Mouse (Mus musculus) T-cell, adult 66 days (primary cell): Measurements from ENCODE around the gene 9130019O22Rik. TPM values are rescaled to one million over a fixed set of nuclear protein-coding genes. Genes with fewer than 3 reads are reported as not detected.

Experiments
- total RNA-seq, 2 experiments: library from RNA; stranded (reverse); gene quantifications; 3 replicates in 1 of 2; 4 replicates in 1 of 2; pipeline ENCODE4 v1.2.4; 2023

9130019O22Rik gene
- 1 to 10 TPM; 4.8 to 5.4 TPM for total RNA-seq

DNA sequence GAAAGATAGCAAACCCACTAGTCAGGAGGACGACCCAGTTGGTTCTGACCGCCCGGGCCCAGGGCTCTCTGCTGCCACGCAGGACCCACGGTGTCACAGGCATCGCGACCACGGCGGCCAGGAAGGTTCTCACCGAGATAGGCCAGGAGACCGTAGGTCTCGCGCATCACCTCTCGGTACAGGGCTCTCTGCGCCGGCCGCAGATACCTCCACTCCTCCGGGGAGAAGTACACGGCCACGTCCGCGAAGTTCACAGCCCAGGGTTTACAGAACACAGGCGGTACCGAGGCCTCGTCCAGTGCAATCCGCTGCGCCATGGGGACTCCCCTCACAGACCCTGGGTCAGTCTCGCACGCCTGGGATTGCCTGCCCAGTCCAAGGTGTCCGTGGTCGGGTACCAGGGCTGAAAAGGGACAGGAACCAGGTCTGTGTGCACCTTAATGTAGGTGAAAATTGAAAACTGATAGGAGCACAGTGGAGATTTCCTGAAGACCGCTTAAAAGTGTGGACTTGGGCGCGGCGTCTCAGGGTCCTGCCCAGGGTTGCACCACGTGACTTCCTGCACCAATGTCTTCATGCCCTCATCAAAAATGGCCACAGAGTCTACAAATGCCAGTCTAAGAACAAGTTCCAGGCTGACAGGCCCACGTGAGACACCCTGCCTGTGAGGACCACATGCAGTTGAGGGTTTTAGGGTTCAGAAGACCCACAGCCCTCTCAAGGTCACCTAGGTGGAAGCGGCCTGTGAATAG is at the start of gene 9130019O22Rik:
Gene 9130019O22Rik (minus strand): TSS at position 526 of the 752 bp plus-strand sequence.

DNA sequence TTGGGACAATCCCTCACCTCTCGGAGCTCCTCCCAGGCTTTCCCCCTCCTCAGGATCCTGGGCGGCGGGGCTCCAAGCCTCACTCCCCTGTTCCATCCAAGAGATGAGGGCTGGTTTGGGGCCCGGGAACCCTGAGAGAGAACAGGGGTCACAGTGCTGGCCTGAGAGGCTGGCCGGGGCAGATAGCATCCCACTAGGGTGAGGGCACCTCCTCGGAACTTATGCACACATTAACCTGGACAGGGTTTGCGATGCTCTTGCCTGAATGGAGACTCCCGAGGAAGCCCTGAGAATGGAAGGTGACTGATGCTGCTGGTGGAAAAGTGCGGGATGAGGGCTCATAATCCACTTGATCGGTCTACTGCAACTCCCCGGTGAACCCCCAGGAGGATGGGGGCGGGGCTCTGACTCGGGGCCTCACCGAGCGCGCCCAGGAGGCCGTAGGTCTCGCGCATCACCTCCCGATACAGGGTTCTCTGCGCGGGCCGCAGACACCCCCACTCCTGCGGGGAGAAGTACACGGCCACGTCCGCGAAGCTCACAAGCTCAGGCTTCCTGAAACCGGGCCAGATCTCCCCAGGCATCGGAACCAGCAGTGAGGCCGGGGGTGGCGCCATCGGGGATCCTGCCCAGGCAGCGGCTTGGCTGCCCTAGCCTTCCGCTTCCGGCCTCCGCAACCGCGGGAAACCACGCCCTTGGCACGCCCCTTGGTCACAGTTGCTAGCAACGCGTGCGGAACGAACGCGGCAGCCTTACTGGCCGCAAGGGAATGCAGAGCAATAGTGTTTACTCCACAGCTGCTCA is 34.6 kb upstream of the 9130019O22Rik start, which contains the start of gene Zfp688:
Gene Zfp688 (minus strand): TSS at position 681 of the 804 bp plus-strand sequence.

DNA sequence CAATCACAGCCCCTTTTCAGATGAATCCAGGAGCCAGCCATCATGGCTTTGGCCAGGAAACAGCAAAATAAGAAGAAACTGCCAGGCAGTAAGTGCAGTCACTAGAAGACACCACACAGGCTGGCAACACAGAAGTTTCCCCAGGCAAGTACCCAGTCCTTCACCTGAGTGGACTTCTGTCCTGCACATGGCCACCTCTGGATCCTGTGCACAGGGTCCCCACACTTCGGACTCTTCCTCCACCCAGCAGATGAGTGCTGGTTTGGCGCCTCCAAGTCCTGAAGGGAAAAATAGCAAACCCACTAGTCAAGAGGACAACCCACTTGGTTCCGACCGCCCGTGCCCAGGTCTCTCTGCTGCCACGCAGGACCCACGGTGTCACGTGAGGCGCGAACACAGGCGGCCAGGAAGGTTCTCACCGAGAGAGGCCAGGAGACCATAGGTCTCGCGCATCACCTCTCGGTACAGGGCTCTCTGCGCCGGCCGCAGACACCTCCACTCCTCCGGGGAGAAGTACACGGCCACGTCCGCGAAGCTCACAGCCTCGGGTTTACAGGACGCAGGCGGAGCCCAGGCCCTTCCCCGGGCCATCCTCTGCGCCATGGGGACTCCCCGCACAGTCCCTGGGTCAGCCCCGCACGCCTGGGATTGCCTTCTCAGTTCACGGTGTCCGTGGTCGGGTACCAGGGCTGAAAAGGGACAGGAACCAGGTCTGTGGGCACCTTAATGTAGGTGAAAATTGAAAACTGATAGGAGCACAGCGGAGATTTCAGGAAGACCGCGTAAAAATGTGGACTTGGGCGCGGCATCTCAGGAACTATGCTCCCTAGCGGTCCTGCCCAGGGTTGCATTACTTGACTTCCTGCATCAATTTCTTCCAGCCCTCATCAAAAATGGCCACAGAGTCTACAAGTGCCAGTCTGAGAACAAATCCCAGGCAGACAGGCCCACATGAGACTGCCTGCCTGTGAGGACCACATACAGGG is 19.3 kb upstream of the 9130019O22Rik start, which contains the start of gene Zfp764:
Gene Zfp764 (minus strand): TSS at position 821 of the 986 bp plus-strand sequence.

DNA sequence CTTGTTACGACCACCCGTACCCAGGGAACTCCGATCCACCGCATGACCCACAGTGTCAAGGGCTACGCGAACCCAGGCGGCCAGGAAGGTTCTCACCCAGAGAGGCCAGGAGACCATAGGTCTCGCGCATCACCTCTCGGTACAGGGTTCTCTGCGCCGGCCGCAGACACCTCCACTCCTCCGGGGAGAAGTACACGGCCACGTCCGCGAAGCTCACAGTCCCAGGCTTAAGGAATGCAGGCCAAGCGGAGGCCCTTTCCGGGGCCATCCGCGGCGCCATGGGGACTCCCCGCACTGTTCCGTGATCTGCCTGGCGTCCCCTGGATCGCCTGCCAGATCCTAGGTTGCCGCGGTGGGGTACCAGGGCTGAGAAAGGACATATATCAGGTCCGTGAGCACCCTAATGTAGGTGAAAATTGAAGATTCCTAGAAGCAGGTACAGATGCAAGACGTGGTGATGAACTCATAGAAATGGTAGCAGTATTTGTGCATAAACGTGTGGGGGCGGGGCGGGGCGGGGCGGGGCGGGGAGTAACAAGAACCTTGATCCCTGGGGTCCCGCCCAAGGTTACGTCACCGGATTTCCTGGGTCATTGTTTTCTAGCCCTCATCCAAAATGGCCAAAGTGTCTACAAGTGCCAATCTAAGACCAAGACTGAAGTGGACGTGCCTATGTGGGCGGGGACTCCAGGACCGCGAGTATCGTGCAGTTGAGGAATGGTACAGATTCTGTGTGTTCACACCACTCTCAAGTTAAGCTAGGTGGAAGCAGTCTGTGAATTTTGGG is 6.4 kb upstream of the 9130019O22Rik start, which contains the start of gene E430018J23Rik:
Gene E430018J23Rik (minus strand): TSS at position 473 of the 787 bp plus-strand sequence.

DNA sequence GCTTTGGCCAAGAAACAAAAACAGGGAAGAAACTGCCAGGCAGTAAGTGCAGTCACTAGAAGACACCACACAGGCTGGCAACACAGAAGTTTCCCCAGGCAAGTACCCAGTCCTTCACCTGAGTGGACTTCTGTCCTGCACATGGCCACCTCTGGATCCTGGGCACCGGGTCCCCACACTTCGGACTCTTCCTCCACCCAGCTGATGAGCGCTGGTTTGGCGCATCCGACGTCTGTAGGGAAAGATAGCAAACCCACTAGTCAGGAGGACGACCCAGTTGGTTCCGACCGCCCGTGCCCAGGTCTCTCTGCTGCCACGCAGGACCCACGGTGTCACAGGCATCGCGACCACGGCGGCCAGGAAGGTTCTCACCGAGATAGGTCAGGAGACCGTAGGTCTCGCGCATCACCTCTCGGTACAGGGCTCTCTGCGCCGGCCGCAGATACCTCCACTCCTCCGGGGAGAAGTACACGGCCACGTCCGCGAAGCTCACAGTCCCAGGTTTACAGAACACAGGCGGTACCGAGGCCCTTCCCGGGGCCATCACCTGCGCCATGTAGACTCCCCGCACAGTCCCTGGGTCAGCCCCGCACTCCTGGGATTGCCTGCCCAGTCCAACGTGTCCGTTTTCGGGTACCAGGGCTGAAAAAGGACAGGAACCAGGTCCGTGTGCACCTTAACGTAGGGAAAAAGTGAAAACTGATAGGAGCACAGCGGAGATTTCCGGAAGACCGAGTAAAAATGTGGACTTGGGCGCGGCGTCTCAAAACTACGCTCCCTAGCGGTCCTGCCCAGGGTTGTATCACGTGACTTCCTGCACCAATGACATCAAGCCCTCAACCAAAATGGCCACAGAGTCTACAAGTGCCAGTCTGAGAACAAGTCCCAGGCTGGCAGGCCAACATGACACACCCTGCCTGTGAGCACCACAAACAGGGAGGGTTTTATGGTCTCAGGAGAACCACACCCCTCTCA is 11.4 kb downstream of the 9130019O22Rik start, which contains the start of gene Zfp747:
Gene Zfp747 (minus strand): TSS at position 780 of the 975 bp plus-strand sequence.

DNA sequence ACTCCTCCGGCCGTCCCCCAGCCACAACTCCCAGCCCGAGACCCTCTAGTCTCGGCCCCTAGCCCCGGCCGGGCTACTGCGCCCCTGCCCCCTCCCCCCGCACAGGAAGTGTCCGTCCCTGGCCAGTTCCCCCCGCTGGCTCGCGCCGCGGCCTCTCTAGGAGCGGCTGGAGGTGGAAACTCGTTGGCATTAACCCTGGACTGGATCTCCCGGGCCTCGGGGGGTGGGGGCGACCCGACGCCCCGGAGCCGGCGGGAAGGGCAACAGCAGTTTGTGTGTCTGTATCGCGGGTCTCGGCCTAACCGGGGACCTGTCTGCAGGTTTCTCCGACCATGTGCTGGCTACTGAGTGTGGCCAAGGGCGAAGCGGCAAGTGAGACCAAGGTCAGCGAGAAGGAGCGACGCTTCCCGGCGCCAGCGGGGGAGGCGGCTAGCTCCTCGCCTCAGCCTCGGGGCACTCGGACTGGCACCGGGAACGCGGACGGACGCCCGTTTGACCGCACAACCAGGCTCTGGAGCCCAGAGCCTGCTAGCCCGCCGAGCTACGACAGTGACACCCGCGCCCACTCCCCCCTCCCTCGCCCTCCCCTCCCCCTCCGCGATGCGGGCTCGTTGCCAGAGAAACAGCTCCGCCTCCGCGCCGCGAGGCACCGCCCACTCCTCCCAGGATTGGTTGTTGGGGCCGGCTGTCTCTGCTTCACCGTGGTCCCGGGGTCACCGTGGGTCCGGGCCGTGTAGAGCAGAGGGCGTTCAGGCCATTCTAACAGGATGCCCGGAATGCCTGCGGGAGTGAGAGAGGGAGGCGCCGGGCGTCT is 41.2 kb downstream of the 9130019O22Rik start, which contains the start of gene Zfp768:
Gene Zfp768 (minus strand): TSS at position 78 of the 814 bp plus-strand sequence.

Other genes with a start within 250 kb of the 9130019O22Rik start
- gene Spn, start 249.3 kb downstream of the 9130019O22Rik start, total RNA-seq: 100 to 1,000 TPM; 266 to 304 TPM
- gene Cd2bp2, start 191.1 kb downstream of the 9130019O22Rik start, total RNA-seq: 10 to 100 TPM; 70.4 to 77.9 TPM
- 10 to 100 TPM; 58.5 to 73.0 TPM for gene Tbc1d10b, start 178.7 kb downstream of the 9130019O22Rik start, total RNA-seq
- 10 to 100 TPM; 16.3 to 22.4 TPM for gene Mylpf, start 178.3 kb downstream of the 9130019O22Rik start, total RNA-seq
- 10 to 100 TPM; 15.5 to 18.3 TPM for gene Zfp553, start 154.1 kb downstream of the 9130019O22Rik start, total RNA-seq
- 100 to 1,000 TPM; 694 to 706 TPM for gene Sept1, start 154.0 kb downstream of the 9130019O22Rik start, total RNA-seq
- gene Zfp771, start 142.9 kb downstream of the 9130019O22Rik start, total RNA-seq: 10 to 100 TPM in 1 of 2 experiments, 1 to 10 TPM in 1; 8.1 to 10.4 TPM
- 10 to 100 TPM; 13.0 to 21.1 TPM for gene Dctpp1, start 126.5 kb downstream of the 9130019O22Rik start, total RNA-seq
- 10 to 100 TPM; 31.2 to 35.2 TPM for gene Sephs2, start 113.1 kb downstream of the 9130019O22Rik start, total RNA-seq
- gene Itgal, start 90.9 kb downstream of the 9130019O22Rik start, total RNA-seq: 100 to 1,000 TPM; 259 to 272 TPM
- gene Zfp768, start 41.6 kb downstream of the 9130019O22Rik start, total RNA-seq: under 1 TPM; 0.47 to 0.50 TPM
- 10 to 100 TPM; 21.0 to 21.1 TPM for gene Zfp747, start 11.1 kb downstream of the 9130019O22Rik start, total RNA-seq
- gene E430018J23Rik, start 6.5 kb upstream of the 9130019O22Rik start, total RNA-seq: 10 to 100 TPM; 14.2 to 14.7 TPM
- 10 to 100 TPM; 11.3 to 12.6 TPM for gene Zfp764, start 19.7 kb upstream of the 9130019O22Rik start, total RNA-seq
- gene Zfp688, start 34.9 kb upstream of the 9130019O22Rik start, total RNA-seq: 10 to 100 TPM; 14.8 to 15.7 TPM
- 1 to 10 TPM; 7.9 to 8.9 TPM for gene Zfp689, start 62.0 kb upstream of the 9130019O22Rik start, total RNA-seq
- gene Prr14, start 72.4 kb upstream of the 9130019O22Rik start, total RNA-seq: 100 to 1,000 TPM; 132 to 142 TPM
- 100 to 1,000 TPM; 186 to 198 TPM for gene Fbrs, start 92.0 kb upstream of the 9130019O22Rik start, total RNA-seq
- 100 to 1,000 TPM; 216 to 217 TPM for gene Srcap, start 124.8 kb upstream of the 9130019O22Rik start, total RNA-seq
- 10 to 100 TPM; 46.2 to 57.0 TPM for gene Gm42715, start 132.4 kb upstream of the 9130019O22Rik start, total RNA-seq
- 10 to 100 TPM in 1 of 2 experiments, not detected in 1; 15.2 TPM for gene Tmem265, start 174.2 kb upstream of the 9130019O22Rik start, total RNA-seq
- gene Phkg2, start 186.2 kb upstream of the 9130019O22Rik start, total RNA-seq: 100 to 1,000 TPM; 164 to 168 TPM
- not detected for gene Ccdc189, start 201.4 kb upstream of the 9130019O22Rik start, total RNA-seq
- gene Rnf40, start 201.6 kb upstream of the 9130019O22Rik start, total RNA-seq: 100 to 1,000 TPM; 139 to 146 TPM
- 1 to 10 TPM; 1.9 to 2.7 TPM for gene Zfp629, start 228.6 kb upstream of the 9130019O22Rik start, total RNA-seq